Mouse (Mus musculus): ENCODE data around the gene Ran.
"Not testable (repeated sequence)": the region's sequence is repeated elsewhere in the genome, so short reads cannot be mapped to it uniquely, and the experiment has no call there.

Gene Ran

GRCm38 (mm10) chr5:129019497-129020299, at the start of gene Ran:
Ran (plus strand) TSS chr5:129020069.
- DNase-seq (ENCODE audit: low read depth), result peak; percentile 81

GRCm38 (mm10) chr5:128970878-128971277, 49.0 kb upstream of the Ran start:
- no peak for DNase-seq (ENCODE audit: low read depth)

- DNase-seq (ENCODE audit: low read depth), result peak; percentile 56
These were observed 48.6 kb upstream of the Ran start for GRCm38 (mm10) chr5:128971298-128971697.

DNA sequence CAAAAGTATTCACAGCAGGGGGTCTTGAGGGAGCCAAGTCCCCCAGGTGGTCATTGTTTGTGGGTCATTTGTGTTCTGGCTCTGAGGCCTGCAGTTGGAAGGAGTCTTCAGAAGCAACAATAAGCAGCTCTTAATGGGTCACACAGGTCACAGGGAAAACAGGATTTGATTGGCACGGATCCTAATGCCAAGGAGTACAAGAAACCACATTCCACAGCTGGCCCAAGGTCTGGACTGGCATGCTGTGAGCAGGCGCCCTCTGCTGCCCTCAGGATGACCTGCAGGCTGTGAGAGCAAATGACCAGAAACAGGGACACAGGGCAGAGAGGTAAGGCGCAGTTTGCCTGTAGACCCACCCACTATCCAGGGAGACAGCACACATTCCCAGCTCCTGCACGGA, 43.6 kb upstream of the Ran start:
- DNase-seq (ENCODE audit: low read depth), result no peak

DNA sequence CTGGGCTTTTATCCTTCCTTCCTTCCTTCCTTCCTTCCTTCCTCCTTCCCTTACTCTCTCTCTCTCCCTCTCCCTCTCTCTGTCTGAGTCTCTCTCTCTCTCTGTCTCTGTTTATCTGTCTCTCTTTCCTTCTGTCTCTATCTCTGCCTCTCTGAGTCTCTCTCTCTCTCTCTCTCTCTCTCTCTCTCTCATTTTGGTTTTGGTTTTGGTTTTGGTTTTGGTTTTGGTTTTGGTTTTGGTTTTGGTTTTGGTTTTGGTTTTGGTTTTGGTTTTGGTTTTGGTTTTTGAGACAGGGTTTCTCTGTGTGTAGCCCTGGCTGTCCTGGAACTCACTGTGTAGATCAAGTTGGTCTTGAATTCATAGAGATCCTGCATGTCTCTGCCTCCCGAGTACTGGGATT, 42.4 kb upstream of the Ran start:
- not testable (repeated sequence) for DNase-seq (ENCODE audit: low read depth)

DNA sequence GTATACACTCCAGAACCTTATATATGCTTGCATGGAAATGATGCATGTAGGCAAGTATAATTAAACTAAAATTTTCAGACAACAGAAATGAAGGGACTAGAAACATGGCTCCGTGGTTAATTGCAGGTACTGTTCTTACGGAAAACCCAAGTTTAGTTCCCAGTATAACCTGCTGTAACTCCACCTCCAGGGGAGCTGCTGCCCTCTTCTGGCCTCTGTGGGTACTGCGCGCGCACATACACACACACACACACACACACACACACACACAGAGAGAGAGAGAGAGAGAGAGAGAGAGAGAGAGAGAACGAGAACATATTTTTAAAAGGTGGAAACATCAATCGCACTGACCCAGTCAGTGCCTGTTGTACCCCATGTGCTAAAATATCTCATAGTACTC, 40.9 kb upstream of the Ran start:
- DNase-seq (ENCODE audit: low read depth), result no peak

- DNase-seq (ENCODE audit: low read depth), result no peak
These were observed 39.0 kb upstream of the Ran start for GRCm38 (mm10) chr5:128980857-128981256.

GRCm38 (mm10) chr5:128981607-128982006, 38.3 kb upstream of the Ran start:
- DNase-seq (ENCODE audit: low read depth), result no peak

- DNase-seq (ENCODE audit: low read depth), result no peak
These were observed 35.3 kb upstream of the Ran start for GRCm38 (mm10) chr5:128984536-128984935.

GRCm38 (mm10) chr5:128985946-128986345, 33.9 kb upstream of the Ran start:
- DNase-seq (ENCODE audit: low read depth), result no peak

GRCm38 (mm10) chr5:128987141-128987954, 32.5 kb upstream of the Ran start:
- no peak for DNase-seq (ENCODE audit: low read depth)

- no peak for DNase-seq (ENCODE audit: low read depth)
These were observed 19.0 kb upstream of the Ran start for GRCm38 (mm10) chr5:129000706-129001468.

GRCm38 (mm10) chr5:129002571-129003011, 17.3 kb upstream of the Ran start:
- no peak for DNase-seq (ENCODE audit: low read depth)

- no peak for DNase-seq (ENCODE audit: low read depth)
These were observed 14.5 kb upstream of the Ran start for GRCm38 (mm10) chr5:129005416-129005815.

- no peak for DNase-seq (ENCODE audit: low read depth)
These were observed 13.7 kb upstream of the Ran start for GRCm38 (mm10) chr5:129006031-129006788.

DNA sequence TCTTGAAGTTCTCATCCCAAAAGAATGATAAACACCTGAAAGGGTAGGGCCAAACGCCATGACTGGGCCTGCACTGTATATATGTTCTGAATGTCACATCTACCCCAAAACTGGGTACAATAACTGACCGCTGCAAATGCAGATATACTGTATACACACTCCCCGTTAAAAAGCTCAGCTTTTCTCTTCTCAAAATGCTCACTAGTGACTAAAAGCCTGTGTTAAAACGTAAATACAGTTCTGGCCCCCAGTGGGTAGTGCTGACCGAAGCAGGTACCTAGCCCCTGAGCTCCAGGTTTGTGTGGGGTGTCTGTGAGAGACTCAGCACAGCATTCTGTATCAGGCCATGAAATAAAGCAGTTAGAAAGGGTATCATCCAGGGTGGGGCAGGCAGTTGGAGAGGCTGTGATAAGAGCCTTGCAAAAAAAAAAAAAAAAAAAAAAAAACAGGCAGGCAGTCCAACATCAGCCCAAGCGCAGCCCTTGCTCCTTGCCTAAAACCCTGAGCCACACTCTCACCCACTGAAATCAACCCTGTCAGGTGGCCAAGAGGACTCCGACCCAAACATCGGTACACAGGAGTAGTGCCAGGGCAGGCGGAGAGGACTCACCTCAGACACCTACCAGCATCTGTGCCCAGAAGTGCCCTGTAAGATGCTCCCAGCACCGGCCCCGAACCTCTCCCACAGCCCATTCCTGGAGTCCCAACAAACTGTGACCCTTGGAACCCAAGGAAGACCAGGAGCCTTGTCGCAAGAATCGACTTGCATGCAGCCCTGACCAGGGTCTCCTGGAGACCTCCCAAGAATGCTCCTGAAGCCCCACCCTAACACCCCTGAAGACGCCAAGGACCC, 12.5 kb upstream of the Ran start:
- DNase-seq (ENCODE audit: low read depth), result no peak

DNA sequence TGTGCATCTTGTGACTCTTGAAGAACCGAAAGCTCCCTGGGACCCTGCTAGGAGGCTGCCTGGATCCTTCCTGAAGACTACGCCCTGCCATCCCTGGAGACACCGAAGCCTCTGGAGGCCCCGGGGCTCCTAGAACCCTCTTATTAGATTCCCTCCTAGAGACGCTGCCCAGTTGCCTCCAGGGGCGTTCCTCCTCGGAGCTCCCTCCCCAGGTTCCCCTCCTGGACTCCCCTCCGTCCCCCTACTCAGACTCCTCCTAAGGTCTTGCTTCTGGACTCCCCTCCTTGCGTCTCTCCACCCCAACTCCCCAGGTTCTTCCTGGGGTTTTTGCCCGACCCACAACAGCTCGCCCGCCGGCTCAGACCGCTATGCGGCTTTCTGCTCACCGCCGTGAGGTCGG, 11.9 kb upstream of the Ran start:
- DNase-seq (ENCODE audit: low read depth), result no peak

DNA sequence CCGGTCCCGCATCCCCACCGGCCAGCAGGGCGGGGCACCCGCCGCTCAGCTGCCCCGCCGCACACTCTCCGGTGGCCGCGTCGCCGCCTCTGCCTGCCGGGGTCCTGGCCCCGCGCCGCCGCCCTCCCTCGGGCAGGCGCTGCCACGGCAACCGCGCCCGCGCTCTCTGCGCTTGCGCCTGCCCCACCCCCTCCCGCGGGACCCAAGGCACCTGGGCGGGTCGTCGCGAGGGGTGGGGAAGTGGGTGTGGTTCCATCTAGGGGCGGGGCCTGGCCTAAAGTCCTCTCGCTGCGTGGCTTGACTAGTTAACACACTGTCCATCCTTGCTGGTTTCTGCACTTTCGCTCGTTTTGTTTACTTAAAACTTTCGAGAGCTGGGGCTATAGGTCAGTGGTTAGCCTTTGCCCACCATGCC, 11.4 kb upstream of the Ran start, which contains the start of gene Stx2:
Stx2 (minus strand) TSS at position 163 of the 415 bp plus-strand sequence.
- DNase-seq (ENCODE audit: low read depth), result peak; percentile 88

GRCm38 (mm10) chr5:129009577-129009976, 10.3 kb upstream of the Ran start:
- DNase-seq (ENCODE audit: low read depth), result no peak

GRCm38 (mm10) chr5:129010937-129011336, 8.9 kb upstream of the Ran start:
- DNase-seq (ENCODE audit: low read depth), result no peak

- DNase-seq (ENCODE audit: low read depth), result no peak
These were observed 4.8 kb upstream of the Ran start for GRCm38 (mm10) chr5:129015020-129015419.

All from c-Kit-positive CD71-positive TER-119-negative erythroid progenitor cells, embryonic 14.5 days (primary cell).